Mouse (Mus musculus) cerebellum, postnatal 36 days (tissue): Measurements from ENCODE around the gene Lpar1.
A peak's percentile ranks its signal among the peaks of the same experiment; 100 is the strongest.

ENCODE experiments used
- DNase-seq, 2 experiments: peaks; one replicate each; pipeline ENCODE4 v3.0.0; 2021 to 2022; ENCODE audit warnings: mixed read lengths in 2 of 2

Gene Lpar1

DNA sequence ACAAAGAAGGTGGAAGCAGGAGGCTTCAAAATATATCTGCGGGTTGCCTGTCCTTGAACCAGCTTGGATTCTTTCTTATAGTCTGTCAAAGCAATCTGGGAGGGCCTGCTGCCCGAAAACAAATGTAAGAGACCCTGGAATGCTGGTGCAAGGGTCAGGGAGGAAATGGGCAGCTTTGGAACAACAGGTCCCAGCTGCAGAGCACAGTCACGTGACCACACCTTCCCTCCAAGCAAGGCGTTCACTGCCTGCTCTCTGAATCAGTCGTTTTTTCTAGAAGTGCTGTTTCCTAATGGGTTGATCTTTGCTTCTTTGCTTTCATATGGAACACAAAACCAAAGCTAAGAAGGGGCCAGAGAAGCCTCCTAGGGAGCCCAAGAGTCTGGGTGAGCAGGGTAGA, 111.4 kb downstream of the Lpar1 start:
- no peak for DNase-seq

DNA sequence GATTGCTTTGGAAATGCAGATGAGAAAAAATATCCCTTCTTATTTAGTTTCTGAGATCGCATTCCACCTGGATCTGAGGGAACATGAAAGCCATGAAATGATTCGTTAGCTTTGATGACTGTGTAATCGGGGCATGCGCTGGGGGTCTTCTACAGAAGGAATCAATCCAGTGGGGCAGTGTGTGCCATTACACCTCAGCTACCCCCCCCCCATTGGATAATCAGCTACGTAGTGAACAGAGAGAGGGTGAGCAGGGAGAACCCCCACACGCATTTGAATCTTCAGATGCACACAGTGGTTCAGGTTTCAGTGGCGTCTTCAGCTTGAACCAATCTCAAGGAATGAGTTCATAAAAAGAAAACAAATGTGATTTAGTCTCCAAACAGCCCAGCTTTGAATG, 115.0 kb downstream of the Lpar1 start:
- DNase-seq = no peak

DNA sequence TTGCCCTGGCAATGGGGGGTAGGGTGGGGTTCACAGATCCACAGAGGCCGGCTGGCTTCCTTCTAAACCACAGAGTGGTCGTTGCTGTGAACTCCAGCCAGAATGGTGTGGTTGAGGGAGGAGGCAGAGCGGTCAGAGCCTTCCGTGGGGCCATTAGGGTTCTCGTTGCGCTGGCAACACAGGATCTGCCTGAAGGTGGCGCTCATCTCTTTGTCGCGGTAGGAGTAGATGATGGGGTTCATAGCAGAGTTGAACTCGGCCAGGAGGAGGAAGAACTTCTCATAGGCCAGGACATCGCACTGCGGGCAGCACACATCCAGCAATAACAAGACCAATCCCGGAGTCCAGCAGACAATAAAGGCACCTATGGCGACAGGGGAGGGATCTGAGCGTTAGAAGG, 116.4 kb downstream of the Lpar1 start:
- no peak for DNase-seq

DNA sequence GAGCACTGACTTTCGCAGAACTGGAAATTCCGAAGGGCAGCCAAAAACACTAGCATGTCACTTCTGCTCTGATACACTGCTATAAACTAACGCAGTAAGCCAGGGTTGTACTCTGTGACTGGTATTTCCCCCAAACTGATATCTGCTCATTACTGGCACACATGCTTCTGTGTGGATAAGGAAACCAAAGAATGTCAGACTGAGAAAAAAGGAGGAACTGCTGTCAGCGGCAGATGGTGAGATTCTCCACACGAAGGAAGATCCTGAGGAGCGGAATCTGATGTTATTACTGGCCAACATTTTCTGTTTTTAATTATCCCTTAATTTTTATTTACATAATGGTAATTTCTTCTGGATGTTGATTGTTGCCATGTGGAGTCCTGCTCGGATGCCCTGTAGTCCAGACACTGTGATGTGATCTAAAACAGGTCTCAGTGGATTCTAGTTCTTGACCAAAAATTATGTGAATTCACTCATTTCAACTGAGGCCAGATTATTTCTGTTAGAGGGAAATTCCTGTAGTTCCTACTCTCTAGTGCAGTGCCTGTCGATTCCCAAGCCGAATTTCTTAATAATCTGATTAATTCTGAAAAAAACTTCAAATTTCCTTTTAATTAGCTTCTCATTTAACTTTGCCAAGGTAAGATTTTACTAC, 130.3 kb downstream of the Lpar1 start:
- no peak for DNase-seq

DNA sequence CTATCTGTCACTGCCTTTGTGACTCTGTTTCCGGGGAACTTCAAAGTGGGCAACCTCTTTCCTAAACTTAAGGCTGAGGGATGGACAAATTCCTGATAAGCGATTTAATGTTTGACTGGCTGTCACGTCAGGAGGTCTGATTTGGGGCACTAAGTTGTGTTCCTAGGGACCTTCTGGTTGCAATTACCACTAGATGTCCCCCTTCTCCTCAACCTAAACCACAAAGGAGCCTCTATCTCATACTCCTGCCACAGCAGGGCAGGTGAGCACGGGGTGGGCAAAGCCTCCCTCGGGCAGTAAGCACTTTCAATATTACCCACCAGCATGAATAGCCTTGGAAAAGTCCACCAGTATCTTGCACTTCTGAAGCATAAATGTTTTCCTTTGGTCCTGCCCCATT, 134.5 kb downstream of the Lpar1 start:
- no peak for DNase-seq

DNA sequence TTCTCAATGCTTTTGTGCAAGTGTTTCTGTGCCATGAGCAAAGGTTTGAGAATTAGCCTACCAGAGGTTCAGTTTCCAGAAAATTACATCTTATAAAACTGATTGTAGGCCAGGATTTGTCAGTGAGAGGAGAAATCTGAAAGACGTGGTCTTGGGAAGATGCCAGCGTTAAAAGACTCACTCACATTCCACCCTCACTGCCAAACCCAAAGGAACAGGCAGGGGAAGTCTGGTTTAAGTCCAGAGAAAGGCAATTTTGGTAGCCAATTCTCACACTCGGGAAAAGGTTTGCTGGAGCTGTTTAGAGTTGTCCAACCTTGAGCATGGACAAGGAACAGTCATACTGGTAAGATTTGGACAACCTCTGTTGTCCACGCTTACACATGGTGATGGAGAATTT, 136.4 kb downstream of the Lpar1 start:
- no peak for DNase-seq

DNA sequence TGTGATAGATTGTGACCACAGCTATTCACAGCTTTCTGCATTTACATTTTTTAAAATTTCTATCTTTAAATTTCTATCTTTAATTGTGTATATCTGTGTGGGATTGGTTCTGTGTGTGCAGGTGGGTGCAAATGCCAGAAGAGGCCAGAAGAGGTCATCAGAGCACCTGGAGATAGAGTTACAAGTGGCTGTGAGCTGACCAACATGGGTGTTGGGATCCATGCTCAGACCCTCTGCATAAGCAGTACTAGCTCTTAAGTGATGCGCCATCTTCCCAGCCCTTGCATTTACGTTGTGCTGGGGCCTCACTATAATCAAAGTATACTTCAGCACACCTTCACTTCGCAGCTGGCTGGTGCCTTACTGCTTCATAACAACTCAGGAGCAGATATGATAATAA, 138.2 kb downstream of the Lpar1 start:
- DNase-seq = no peak

DNA sequence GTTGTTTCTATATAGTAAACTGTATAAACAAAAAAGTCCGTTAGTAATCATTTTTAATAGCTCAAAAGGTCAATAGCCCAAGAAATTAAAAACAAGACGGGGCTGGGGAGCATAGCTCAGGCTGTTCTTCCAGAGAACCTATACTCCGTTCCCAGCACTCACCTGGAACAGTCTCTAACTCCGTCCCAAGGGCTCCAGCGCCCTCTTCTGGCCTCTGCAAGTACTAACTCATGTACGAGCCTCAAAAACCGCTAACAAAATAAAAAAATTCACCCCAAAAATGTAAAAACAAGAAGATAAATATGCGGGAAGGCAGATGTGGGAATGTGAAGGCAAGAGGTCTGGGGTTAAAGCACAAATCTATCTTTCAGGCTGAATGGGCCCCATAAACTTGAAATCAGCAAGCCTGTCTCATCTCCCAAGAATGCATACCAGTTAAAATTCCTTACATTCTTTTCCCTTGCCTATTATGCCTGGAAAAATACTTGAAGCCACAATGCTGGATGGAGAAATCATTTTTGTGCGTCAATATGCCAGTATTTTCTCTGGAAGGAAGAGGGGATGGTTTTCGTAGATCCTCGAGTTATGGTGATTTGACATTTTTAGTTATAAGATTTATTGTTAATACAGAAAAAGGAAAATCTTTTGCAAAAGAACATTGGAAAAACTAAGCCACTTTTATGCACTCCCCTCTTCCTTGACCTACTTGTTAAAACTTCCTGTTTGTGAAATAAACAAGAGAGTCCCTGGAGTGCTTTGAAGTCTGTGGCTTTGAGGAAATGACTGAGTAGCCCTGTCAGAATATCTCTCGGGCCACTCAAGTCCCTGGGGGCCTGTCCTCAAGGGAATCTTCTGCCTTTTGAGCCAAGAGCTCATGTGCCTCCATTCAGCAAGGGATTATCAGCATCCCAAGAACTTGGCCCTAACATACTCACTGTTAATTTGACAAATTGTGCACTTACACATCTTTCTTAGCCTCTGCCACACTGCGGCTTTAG, 140.2 kb downstream of the Lpar1 start:
- no peak for DNase-seq

DNA sequence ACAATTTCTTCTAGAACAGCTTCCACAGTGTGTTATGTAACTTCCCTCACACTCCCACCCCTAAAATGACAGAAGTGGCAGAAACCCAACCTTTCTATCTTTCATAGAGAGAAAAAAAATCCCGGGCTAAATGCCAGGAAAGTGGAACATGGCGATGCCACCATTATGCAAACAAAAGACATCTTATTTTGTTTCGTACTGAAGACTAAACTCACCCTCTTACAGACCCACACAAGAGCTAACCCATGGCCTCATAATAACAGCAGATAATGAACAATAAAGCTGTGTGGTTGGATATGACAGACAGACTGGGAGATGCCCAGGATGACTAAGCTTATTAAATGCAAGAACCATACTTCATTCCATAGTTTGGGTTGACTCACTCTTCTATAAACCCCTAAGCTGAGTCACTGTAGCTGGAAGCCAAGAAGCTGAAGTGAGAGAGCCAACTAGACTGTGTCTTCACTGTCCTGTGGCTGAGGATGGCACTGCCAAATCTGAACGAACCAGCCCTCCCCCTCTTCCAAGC, 151.7 kb downstream of the Lpar1 start:
- DNase-seq = no peak

DNA sequence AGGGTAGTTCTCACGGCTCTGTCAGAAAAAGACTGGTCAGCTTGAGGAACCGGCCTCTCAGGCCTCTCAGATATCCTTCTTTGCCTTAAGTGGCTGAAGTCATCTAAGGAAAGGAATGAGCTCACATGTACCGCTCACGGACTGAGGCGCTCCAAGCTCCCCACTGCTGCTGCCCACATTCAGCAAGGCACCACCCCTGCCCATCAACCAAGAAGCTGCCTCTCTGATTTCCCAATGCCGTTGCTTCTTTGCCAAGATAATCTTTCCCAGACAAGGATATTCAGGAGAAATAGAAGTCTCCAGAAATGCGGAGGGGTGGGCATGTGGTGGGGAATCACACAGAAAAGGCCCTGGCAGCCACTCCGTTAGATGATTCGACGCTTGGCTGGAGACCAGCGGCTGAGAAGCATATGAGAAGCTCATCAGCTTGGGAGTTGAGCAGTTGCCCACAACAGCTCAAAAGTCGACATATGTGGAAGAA, 152.8 kb downstream of the Lpar1 start:
- peak; percentile 13 to 34 for DNase-seq
